Mouse (Mus musculus) lung, postnatal 0 days (tissue): ENCODE data around the gene Hddc2. TPM values are rescaled to one million over a fixed set of nuclear protein-coding genes. Genes with fewer than 3 reads are reported as not detected.

Experiments
- ATAC-seq: fragments of 200-750 bp; cut with Nextera tagmentation; 2 replicates; pipeline ENCODE4 v1.8.0; 2017; ENCODE audit warnings: moderate library complexity
- DNase-seq: peaks from one replicate; pipeline ENCODE4 v3.0.0-alpha.2; 2016; ENCODE audit warnings: low spot score
- H3K27ac ChIP-seq: fragments of 300-500 bp; sonication (generic); 2 replicates; pipeline ENCODE4 v1.5.1; 2014; ENCODE audit warnings: antibody characterized with exemption, mild to moderate bottlenecking, low read length, mixed read lengths
- H3K27me3 ChIP-seq: fragments of 300-500 bp; sonication (generic); replicated peaks from 2 replicates; pipeline ENCODE4 v1.6.1; 2014; ENCODE audit warnings: low read length, mixed read lengths; ENCODE audit not compliant: insufficient read depth
- H3K36me3 ChIP-seq: fragments of 300-500 bp; sonication (generic); 2 replicates; pipeline ENCODE4 v1.6.1; 2014; ENCODE audit warnings: low read length, mixed read lengths; ENCODE audit not compliant: insufficient read depth
- H3K4me1 ChIP-seq: fragments of 300-500 bp; sonication (generic); 2 replicates; pipeline ENCODE4 v1.6.1; 2014; ENCODE audit warnings: antibody characterized with exemption, low read depth, low read length, mixed read lengths; ENCODE audit not compliant: insufficient read depth
- H3K4me2 ChIP-seq: fragments of 300-500 bp; sonication (generic); replicated peaks from 2 replicates; pipeline ENCODE4 v1.6.1; 2014; ENCODE audit warnings: low read depth, mild to moderate bottlenecking, low read length, moderate library complexity, mixed read lengths
- H3K4me3 ChIP-seq: fragments of 300-500 bp; sonication (generic); 2 replicates; pipeline ENCODE4 v1.5.1; 2014; ENCODE audit warnings: low read depth, low read length
- H3K9ac ChIP-seq: fragments of 300-500 bp; sonication (generic); replicated peaks from 2 replicates; pipeline ENCODE4 v1.6.1; 2014; ENCODE audit warnings: low read depth, mild to moderate bottlenecking
- H3K9me3 ChIP-seq: fragments of 300-500 bp; sonication (generic); 2 replicates; pipeline ENCODE4 v1.6.1; 2016; ENCODE audit warnings: low read length, mixed read lengths
- CTCF ChIP-seq: IDR thresholded peaks from 2 replicates; pipeline ENCODE4 v1.5.1; 2016; ENCODE audit warnings: antibody characterized with exemption, mild to moderate bottlenecking
- EP300 ChIP-seq: IDR thresholded peaks from 2 replicates; pipeline ENCODE4 v1.6.1; 2016; ENCODE audit warnings: antibody characterized with exemption, mild to moderate bottlenecking, control low read depth
- WGBS: fragments of 180-500 bp; shearing (Covaris S2); extraction: QIAGEN DNeasy Blood & Tissue Kit; methylation state at CpG from one replicate; pipeline ENCODE4 v1.1.7; 2014; 5-methylcytosine and 5-hydroxymethylcytosine counted together
- polyA plus RNA-seq: library from polyadenylated mRNA; unstranded; fragments of >200 nt; fragmentation: Nextera tagmentation; extraction: Ambion mirVana; gene quantifications from 2 replicates; pipeline ENCODE4 v1.2.1, GENCODE M21; 2015

The Hddc2 gene
- polyA plus RNA-seq, 1 experiment from 2014 or later = 36.0 TPM

DNA sequence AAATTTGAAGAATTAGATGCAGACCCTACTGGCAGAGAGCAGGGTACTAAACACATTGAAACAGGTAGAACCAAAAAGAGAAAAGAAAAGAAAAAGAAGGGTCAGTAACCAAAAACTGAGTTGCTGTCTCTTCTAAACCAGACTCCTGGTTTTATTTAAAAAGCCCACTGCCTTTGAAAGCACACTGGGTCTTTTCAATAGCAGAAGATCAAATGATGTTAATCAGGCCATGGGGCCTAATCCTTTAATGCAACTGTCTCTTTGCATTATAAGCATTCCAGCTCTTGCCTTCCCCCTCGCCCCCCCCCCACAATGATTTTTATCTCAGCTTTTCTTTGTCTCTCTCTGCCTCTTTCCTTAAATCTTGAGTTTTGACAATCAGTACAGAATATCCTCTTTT lies 16.7 kb upstream of the Hddc2 start:
- no peak for ATAC-seq
- Histone ChIP-seq H3K36me3 (no peaks in the 10 kb centered on the region), H3K4me1 (no peaks in the 10 kb centered on the region), H3K4me3 (no peak overlapping the region), H3K27ac (no peak overlapping the region), H3K9me3 (no peaks in the 10 kb centered on the region), H3K9ac (no peak overlapping the region), H3K27me3 (no peaks in the 10 kb centered on the region), H3K4me2 (no peak overlapping the region)
- 44% methylated on average over 1 of the region's 1 CpGs for WGBS
- TF ChIP-seq CTCF = no peak
- TF ChIP-seq EP300 = no peak
- no peak for DNase-seq

DNA sequence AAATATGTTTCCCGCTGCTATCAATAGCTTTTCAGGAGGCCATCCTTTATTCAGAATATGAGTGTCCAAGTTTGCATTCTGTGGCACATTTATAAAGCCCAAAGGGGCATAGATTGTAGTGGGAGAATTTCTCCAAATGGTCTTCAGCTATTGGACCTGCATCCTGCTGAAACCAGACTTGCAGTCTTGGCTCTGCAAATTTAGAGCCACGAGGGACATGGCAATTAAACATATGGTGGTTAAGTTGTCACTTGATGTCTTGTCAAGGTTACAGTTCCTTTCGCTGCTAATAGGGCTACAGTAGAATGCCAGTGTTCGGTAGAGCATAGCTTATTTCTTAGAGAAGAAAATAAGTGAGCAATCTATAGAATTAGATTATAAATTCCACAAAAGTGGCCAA lies 16.1 kb upstream of the Hddc2 start:
- 76% methylated on average over 4 of the region's 4 CpGs for WGBS
- DNase-seq = no peak
- TF ChIP-seq CTCF (no peak), EP300 (no peak)
- ATAC-seq = no peak
- Histone ChIP-seq H3K27ac (no peak overlapping the region), H3K9ac (no peak overlapping the region), H3K4me2 (no peak overlapping the region), H3K36me3 (no peaks in the 10 kb centered on the region), H3K4me3 (no peak overlapping the region), H3K9me3 (no peaks in the 10 kb centered on the region), H3K4me1 (no peaks in the 10 kb centered on the region), H3K27me3 (no peaks in the 10 kb centered on the region)

DNA sequence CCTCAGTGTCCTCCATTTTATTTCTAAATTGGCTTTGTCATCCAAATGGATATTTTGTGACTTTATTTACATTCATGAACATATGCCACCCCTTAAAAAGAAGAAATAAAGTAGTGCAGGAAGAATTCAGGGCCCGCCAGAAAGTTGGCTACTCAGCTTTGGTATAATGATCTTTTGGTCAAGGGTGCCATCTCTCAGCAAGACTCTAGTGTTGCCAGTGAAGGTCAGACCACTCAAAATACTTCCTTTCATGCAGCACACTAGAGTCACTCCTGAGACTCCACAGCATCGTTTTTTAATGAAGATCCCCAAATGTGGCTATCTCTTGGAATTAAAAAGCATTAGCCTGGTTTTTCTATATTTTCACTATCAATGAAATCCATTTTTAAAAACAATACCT lies 14.9 kb upstream of the Hddc2 start:
- Histone ChIP-seq H3K4me2 (no peak overlapping the region), H3K9me3 (no peaks in the 10 kb centered on the region), H3K27ac (no peak overlapping the region), H3K27me3 (no peaks in the 10 kb centered on the region), H3K4me3 (no peak overlapping the region), H3K9ac (no peak overlapping the region), H3K36me3 (no peaks in the 10 kb centered on the region), H3K4me1 (no peaks in the 10 kb centered on the region)
- WGBS = 66% methylated on average over 2 of the region's 2 CpGs
- no peak for ATAC-seq
- DNase-seq = no peak
- no peak for TF ChIP-seq CTCF
- no peak for TF ChIP-seq EP300

DNA sequence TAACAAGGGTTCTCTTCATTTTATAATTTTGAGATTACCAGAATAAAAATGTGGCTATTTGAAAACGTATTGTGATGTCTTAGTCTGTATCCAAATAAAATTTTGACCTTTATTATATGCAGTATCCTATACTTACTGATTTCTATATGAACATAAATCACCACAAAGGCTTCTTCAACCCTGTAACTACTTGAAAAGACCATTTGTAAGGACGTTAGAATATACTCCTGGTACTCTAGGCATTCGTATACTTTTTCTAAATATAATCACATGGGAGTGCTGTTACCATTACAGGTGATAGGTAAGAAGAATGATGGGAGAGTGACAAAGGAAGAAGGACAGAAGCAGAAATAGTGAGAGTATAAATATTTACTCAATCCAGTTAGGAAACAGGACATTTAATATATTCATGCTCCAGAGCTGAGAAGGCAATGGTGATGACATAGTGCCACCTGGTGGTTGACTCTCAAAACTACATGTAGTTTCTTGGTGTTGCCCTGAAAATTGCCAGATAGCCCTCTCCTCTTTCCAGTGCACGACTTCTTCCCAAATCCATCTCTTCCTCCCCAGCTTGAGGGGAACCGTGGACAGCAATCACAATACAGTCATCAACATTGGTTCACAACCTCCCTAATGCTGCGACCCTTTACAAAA lies 14.1 kb upstream of the Hddc2 start:
- WGBS = 22% methylated on average over 6 of the region's 6 CpGs
- peak; percentile 32; the same call in 1 of the 2 replicates for ATAC-seq
- H3K9me3 ChIP-seq = no peaks in the 10 kb centered on the region
- TF ChIP-seq EP300 = no peak
- TF ChIP-seq CTCF = peak; percentile 89
- no peak overlapping the region for H3K4me3 ChIP-seq
- H3K4me1 ChIP-seq = no peaks in the 10 kb centered on the region
- DNase-seq = peak; percentile 80
- H3K36me3 ChIP-seq = no peaks in the 10 kb centered on the region
- H3K27ac ChIP-seq = no peak overlapping the region
- H3K9ac ChIP-seq = no peak overlapping the region
- no peak overlapping the region for H3K4me2 ChIP-seq
- H3K27me3 ChIP-seq = no peaks in the 10 kb centered on the region

DNA sequence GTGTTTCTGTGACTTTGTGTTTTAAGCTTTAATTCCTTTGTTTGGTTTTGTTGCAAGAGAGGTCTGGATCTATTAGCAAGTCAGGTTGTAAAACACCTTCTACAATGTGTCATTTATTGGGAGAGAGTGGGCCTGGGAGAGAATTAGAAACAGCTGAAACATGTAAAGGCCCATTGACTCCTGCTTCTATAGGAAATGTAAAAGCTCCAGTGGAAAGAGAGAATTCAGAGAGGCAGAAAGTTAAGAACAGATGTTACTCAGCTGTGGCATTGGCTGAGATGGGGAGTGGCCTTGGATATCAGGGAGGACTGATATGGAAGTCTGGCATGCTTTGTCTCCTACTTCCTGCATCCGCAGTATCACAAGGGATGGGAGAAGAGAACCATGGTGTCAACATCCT lies 12.9 kb upstream of the Hddc2 start:
- no peak for ATAC-seq
- 58% methylated on average over 1 of the region's 1 CpGs for WGBS
- Histone ChIP-seq H3K4me1 (no peaks in the 10 kb centered on the region), H3K4me2 (no peak overlapping the region), H3K27me3 (no peaks in the 10 kb centered on the region), H3K27ac (no peak overlapping the region), H3K4me3 (no peak overlapping the region), H3K9me3 (no peaks in the 10 kb centered on the region), H3K36me3 (no peaks in the 10 kb centered on the region), H3K9ac (no peak overlapping the region)
- no peak for DNase-seq
- TF ChIP-seq EP300 (no peak), CTCF (no peak)

DNA sequence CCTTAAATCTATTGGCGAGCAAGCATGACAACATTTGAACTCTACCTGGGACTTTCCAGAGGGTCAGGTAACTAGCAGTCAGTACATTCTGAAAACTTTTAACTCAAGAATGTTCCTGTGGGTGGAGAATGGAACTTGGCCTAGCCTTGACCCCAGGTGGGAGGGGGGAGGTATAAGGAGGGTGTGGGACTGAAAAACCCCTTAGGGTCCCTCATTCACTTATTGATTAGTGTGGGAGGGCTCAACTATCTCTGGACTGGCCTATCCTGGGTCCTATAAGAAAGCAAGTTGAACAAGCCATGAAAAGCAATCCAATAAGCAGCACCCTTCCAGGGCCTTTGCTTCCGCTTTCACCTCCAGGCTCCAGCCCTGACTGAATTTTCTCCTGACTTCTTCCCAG lies 9.7 kb upstream of the Hddc2 start:
- H3K4me2 ChIP-seq = no peak overlapping the region
- no peaks in the 10 kb centered on the region for H3K4me1 ChIP-seq
- TF ChIP-seq CTCF = no peak
- no peak for TF ChIP-seq EP300
- no peak overlapping the region for H3K9ac ChIP-seq
- no peaks in the 10 kb centered on the region for H3K27me3 ChIP-seq
- no peak overlapping the region for H3K4me3 ChIP-seq
- no peaks in the 10 kb centered on the region for H3K36me3 ChIP-seq
- DNase-seq = no peak
- H3K27ac ChIP-seq = no peak overlapping the region
- no peaks in the 10 kb centered on the region for H3K9me3 ChIP-seq
- WGBS = 89% methylated on average over 2 of the region's 2 CpGs
- ATAC-seq = no peak
